Mouse (Mus musculus) kidney, embryonic 16.5 days (tissue): ENCODE data around the gene Col4a3bp. TPM values are rescaled to one million over a fixed set of nuclear protein-coding genes. Genes with fewer than 3 reads are reported as not detected.

ENCODE experiments used
- polyA plus RNA-seq: library from polyadenylated mRNA; unstranded; fragments of >200 nt; fragmentation: Nextera tagmentation; extraction: Ambion mirVana; gene quantifications from 2 replicates; pipeline ENCODE4 v1.2.1, GENCODE M21; 2015

The Col4a3bp gene
- polyA plus RNA-seq, 1 experiment from 2014 or later: 8.0 TPM

Other genes with a start within 250 kb of the Col4a3bp start
- gene Poc5, start 154.3 kb upstream of the Col4a3bp start, polyA plus RNA-seq: 14.5 and 14.8 TPM in 2 replicates
- 0.13 TPM in 1 of 2 replicates, not detected in the other for gene Ankdd1b, start 71.4 kb upstream of the Col4a3bp start, polyA plus RNA-seq
- not detected in 2 replicates for gene Gm17622, start 51.9 kb upstream of the Col4a3bp start, polyA plus RNA-seq
- 9.2 and 10.7 TPM in 2 replicates for gene Polk, start within 50 bp of the Col4a3bp start, polyA plus RNA-seq
- 57.1 and 65.6 TPM in 2 replicates for gene Hmgcr, start 128.3 kb downstream of the Col4a3bp start, polyA plus RNA-seq
- gene Ankrd31, start 205.7 kb downstream of the Col4a3bp start, polyA plus RNA-seq: not detected in 2 replicates